Mouse (Mus musculus) retina, postnatal 7 days (tissue): ENCODE measurements at regions not wholly inside any gene's neighbourhood (a gene's known extent, or its start where the extent isn't known, plus 50 kb on each side); places are given as distances from the start of the nearest gene placed in this dataset.

Experiments
- DNase-seq: peaks from one replicate; pipeline ENCODE4 v3.0.0-alpha.2; 2012; ENCODE audit warnings: low read depth, low spot score

GRCm38 (mm10) chr4:125270951-125271350, 143.3 kb upstream of the Zc3h12a start:
- DNase-seq = no peak

- no peak for DNase-seq
Observed at GRCm38 (mm10) chr4:125266212-125266611, 138.6 kb upstream of the Zc3h12a start.

GRCm38 (mm10) chr4:125265575-125265974, 137.9 kb upstream of the Zc3h12a start:
- peak; percentile 29 for DNase-seq

GRCm38 (mm10) chr4:125265065-125265464, 137.4 kb upstream of the Zc3h12a start:
- no peak for DNase-seq

GRCm38 (mm10) chr4:125261547-125261946, 133.9 kb upstream of the Zc3h12a start:
- no peak for DNase-seq

- DNase-seq = no peak
Observed at GRCm38 (mm10) chr4:125259306-125259705, 131.7 kb upstream of the Zc3h12a start.

- DNase-seq = no peak
Observed at GRCm38 (mm10) chr4:125257916-125258315, 130.3 kb upstream of the Zc3h12a start.

GRCm38 (mm10) chr4:125253161-125253560, 125.5 kb upstream of the Zc3h12a start:
- DNase-seq = no peak

- no peak for DNase-seq
Observed at GRCm38 (mm10) chr4:125252228-125252627, 124.6 kb upstream of the Zc3h12a start.

- DNase-seq = no peak
Observed at GRCm38 (mm10) chr4:125249061-125249460, 121.4 kb upstream of the Zc3h12a start.

- no peak for DNase-seq
Observed at GRCm38 (mm10) chr4:125246171-125246570, 118.5 kb upstream of the Zc3h12a start.

GRCm38 (mm10) chr4:125242512-125242911, 114.9 kb upstream of the Zc3h12a start:
- no peak for DNase-seq

- DNase-seq = no peak
Observed at GRCm38 (mm10) chr4:125241577-125242262, 114.1 kb upstream of the Zc3h12a start.

GRCm38 (mm10) chr4:125231711-125232260, 104.1 kb upstream of the Zc3h12a start:
- DNase-seq = peak; percentile 67

- no peak for DNase-seq
Observed at GRCm38 (mm10) chr4:125227194-125227593, 99.6 kb upstream of the Zc3h12a start.

- no peak for DNase-seq
Observed at GRCm38 (mm10) chr4:125222922-125223321, 95.3 kb upstream of the Zc3h12a start.

GRCm38 (mm10) chr4:125220314-125220713, 92.7 kb upstream of the Zc3h12a start:
- DNase-seq = peak; percentile 36

- no peak for DNase-seq
Observed at GRCm38 (mm10) chr4:125219209-125219608, 91.6 kb upstream of the Zc3h12a start.

- no peak for DNase-seq
Observed at GRCm38 (mm10) chr4:125214306-125214705, 86.7 kb upstream of the Zc3h12a start.

- DNase-seq = no peak
Observed at GRCm38 (mm10) chr4:125212176-125212530, 84.5 kb upstream of the Zc3h12a start.

- no peak for DNase-seq
Observed at GRCm38 (mm10) chr4:125211459-125212175, 84.0 kb upstream of the Zc3h12a start.

GRCm38 (mm10) chr4:125210719-125211118, 83.1 kb upstream of the Zc3h12a start:
- no peak for DNase-seq
